Mouse (Mus musculus) retina, embryonic 14.5 days (tissue): Measurements from ENCODE around the gene Lzts3.
A peak's percentile ranks its signal among the peaks of the same experiment; 100 is the strongest.

Experiments
- DNase-seq: peaks from one replicate; pipeline ENCODE4 v3.0.0-alpha.2; 2015; ENCODE audit warnings: low spot score

Lzts3 gene

DNA sequence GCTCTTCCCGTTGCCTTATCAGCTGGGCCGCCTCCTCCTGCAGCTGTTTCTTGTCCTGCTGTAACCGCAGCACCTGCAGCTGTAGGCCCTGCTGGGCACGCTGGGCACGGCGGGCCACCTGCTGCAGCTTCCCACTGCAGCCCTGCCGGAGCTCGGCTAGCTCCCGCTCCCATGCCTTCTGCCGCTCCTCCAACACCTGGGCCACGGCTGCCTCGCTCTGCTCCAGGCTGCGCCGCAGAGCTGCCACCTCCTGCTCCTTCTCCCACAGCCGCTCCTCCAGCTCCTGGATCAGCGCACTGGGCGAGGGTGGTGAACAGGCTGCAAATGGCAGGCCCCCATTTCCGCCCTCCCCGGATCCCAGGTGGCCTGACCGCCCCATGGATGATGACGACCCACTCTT is 6.8 kb downstream of the Lzts3 start:
- DNase-seq, result peak; percentile 23

DNA sequence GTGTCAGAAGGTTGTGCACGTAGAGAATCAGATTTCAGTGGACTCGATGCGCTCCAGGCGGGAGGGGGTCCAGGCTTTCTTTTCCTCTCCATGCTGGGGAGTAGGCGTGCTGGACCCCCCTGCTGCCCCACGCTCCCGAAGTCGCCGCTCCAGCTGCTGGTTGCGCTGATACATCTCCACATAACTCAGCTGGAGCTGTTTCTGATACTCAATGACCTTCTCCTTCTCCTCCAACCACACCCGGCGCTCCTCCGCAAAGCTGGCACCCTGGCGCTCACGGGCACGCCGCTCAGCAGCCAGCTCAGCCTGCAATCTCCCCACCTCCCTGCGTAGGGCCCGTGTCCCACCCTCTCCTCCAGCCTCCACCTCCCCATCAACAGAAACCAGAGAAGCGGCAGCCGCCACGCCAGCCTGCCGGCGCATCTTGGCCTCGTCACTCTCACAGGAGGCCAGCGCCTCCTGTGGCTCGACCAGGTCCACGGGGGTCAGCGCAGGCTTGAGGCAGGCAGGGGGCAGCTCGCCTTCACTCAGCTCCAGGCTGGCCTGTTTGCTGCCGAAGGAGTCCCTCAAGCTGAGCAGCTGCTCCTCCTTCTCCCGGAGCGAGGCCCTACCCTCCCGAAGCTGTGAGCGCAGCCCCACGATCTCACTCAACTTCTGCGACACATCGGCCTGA is 7.7 kb downstream of the Lzts3 start:
- peak; percentile 68 for DNase-seq

DNA sequence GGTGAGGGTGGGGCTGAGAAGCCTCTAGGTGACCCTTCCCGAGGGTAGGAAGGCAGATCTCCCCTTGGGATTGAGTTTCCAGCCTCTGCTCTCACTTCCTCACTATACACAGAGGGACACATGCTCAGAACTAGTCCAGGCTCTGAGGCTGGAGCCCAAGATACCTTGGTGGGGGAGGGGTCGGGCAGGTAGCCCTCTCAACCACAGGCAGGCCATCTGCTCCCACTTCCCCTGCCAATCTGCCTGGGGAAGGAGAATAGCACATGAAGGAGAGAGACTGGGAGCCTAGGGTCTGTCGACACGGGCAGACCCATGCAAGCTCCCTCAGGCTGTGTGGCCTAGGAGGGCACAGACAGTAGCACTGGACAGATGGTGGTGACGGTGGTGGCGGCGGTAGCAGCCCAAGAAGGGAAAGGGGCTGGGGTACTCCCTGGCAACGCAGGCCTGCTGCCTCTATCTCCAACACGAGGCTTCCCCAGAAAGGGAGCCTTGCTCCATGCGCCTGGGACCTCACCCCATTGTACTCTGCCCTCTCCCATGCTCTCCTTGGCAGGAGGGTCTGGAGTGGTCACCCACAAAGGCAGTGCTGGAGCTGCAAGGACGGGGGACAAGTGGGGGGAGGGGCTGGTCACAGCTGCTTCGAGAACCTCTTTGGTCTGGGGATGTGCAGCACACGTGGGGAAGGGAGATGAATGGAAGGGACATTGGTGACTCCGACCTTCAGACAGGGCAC is 8.4 kb downstream of the Lzts3 start:
- peak; percentile 42 for DNase-seq

DNA sequence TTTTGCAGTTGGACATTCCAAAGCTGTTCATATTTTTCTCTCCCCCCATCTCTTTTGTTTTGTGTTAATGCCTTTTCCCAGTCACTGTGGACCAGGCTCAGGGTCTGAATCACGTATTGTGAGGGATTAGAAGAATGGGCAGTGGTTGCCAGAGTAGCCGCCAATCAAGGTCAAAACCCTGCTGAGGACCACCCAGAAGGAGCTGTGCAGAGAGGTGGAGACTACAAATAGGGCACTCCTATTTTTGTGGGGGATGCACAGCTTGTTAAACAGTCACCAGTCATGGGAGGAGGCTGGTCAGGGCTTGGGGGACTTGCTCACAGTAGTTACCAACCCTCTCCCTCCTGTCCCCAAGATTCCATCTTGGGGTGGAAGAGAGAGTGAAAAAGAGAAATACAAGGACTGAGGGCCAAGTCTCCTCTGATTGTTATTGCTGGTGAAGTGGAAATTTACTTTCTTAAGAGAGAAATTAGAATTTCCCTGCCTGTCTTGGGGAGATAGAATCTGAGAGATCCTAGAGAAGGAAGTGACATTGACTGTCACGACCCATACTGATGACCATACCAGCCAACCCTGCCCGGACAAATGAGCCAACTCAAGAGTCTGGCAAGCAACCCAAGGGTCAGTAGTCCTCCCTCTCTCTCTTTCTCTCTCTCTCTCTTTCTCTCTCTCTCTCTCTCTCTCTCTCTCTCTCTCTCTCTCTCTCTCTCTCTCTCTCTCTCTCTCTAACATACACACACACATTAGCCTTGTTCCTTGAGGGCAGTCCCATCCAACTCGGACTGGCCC is 9.5 kb downstream of the Lzts3 start:
- DNase-seq, result peak; percentile 81

DNA sequence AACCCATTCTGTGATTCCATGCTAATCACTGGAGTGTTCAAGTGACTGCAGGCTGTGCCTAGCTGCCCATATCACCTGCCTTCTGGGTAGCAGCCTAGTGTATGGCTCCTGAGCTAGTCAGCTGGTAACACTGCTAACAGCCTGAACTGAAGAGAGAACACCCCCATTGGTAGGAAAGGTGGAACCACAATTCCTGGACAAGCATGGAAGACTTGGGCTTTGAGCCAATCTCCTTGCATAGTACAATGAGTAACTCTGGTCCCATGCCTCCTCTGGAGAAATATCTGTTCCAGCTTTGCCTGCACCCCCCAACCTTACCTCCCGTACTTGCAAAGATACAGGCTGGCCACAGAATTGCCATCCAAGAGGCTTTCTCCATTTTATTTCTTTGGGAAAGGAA is 10.2 kb downstream of the Lzts3 start:
- DNase-seq, result no peak

DNA sequence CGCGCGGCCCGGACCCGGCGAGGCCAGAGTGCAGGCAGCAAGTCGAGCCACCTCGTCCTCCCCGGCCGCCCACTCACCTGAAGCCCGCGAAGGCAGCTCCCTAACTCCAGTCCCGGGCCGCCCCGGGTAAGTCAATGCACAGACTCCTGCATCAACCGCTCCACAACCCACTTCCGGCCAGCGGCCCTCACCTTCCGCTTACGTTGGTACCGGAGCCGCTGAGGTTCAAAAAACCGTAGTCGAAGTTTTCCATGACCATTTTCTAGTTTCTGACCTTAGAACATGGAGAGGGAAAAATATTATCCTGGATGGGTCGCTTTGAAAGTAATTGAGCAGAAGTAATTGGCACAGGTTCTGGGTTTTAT is 12.8 kb downstream of the Lzts3 start, which contains the start of the genes Fastkd5 and Ubox5:
TSS of gene Fastkd5 (minus strand) at position 189 of the 365 bp plus-strand sequence.
TSS of gene Ubox5 (minus strand) at position 200 of the 365 bp plus-strand sequence.
- DNase-seq, result peak; percentile 91

DNA sequence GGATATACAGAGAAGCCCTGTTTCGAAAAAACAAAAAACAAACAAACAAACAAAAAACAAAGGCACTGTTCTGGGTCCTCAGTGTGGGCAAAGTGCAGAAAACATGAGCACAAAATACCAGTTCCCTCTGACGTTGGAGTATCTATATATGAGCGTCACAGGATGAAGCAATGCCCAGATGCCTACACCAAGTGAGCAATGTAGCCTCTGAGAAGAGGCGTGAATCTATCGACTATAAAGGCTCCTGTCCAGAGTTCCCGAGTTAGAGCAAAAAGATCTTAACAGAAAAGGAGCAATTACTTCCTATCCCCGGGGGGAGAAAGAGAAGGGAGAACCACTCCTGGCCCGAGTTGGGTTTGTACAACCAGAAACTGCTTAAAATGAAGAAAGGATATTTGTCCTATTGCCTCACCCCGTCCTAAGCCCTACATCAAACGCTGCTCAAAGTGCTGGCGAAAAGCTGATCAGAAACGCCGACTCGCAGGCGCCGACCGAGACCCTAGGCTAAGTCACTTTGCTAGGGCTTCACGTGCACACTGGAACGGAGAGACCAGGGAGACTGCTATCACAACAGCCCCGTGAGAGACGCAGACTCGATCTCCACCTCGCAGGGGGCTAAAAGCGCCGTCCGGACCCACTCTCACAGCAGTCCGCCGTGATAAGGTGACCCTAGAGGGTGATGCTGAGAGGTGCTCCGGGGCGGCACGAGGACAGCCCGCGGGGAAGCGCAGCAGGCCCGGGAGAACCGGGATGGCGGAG is 13.3 kb downstream of the Lzts3 start:
- DNase-seq, result no peak

DNA sequence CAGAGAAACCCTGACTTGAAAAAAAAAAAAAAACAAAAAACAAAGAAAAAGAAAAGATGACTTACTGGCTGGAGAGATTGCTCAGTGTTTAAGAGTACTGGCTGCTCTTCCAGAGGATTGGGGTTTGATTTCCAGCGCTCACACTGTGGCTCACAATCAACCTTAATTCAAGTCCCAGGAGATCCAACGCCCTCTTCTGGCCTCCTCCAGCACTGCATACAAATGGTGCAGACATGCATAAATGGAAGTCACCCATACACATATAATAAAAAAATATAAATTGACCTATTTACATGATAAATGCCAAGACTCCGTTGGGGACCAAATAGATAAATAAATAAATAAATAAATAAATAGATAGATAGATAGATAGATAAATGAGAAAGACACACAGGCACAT is 14.2 kb downstream of the Lzts3 start:
- peak; percentile 37 for DNase-seq

DNA sequence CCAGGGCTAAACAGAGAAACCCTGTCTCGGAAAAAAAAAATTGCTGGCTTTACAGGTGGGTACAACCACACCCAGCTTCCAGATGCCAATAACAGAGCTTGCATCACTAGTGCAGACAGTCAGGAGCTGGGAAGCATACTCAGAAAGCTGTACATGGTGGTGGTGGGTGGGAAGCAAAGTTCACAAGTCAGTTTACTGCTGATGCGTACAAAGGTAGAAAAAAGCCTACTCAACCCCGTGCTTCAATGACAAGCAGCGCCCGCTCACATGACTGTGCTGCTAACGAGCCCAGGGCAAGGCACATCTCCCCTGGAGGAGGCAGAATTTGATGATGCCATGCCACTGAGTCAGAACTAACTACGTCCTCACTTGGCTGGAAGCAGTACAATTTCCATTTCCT is 23.6 kb downstream of the Lzts3 start:
- DNase-seq, result no peak

DNA sequence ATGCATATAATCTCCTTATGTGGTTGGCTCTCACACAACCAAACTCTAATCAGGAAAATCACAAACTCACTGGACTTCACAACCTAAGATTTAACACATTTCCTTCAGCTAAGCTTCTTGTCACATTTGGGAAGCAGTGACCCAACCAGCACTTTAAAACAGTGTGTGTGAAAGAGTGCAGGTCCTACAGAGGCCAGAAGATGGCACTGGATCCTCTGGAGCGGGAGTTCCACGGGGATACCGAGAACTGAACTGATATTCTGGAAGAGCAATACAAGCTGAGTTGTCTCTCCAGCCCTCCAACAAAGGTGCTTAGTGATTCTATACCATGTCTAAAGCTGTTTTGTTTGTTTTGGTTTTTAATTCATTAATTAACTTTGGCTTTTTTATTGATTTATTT is 29.5 kb downstream of the Lzts3 start:
- peak; percentile 23 for DNase-seq

DNA sequence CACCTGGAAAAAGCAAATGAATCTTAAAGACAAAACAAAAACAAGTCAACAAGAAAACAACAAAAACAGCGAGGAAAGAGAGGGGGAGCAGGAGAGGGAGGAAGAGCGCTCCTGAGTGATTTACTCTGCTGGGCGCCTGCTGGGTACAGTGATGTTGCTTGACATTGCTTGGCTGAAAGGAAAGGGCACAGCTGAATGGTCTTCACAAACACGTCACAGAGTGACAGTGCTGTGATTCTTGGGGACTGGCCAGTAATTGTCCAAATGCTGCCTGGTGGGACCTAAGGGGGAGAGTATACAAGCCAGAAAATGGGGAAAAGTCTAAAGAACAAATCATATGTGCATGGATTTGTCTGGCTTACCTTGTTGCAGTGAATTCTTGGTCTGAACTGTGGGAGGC is 40.4 kb downstream of the Lzts3 start:
- DNase-seq, result no peak

DNA sequence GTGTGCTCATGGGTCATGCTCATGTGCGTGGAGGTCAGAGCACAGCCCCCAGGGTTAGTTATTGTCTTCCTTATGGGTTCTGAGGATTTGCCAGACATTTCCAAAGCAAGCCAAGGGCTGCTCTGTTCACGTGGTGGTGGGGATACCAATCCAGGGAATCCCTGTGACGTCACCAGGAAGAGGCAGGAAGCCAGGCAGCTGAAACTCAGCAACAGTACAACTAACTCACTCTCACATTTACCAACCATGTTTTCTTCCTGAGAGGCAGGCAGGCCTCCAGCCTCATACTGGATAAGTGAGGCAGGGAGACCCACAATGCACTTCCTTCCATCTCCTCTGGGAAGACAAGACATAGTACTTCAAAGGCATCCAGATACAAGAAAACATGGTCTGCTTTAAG is 44.2 kb downstream of the Lzts3 start:
- no peak for DNase-seq

DNA sequence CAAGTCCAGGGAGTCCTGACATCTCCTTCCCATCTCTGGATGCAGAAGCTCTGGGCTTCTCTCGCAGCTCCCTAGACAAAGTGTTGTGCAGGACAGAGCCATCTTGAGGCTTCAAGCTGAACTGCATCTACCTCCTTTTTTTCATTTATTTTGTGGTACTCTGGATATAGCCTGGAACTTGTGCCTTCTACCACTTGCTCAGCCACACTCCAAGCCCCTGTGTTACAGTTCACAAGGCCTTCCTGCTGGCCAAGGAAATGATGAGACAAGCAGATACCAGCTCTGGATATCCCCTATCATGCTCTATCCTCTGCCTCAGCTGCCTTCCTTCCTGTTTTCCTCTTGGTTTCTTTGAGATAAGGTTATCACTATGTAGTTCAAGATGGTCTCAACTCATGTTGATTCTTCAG is 45.0 kb downstream of the Lzts3 start:
- DNase-seq, result peak; percentile 74

DNA sequence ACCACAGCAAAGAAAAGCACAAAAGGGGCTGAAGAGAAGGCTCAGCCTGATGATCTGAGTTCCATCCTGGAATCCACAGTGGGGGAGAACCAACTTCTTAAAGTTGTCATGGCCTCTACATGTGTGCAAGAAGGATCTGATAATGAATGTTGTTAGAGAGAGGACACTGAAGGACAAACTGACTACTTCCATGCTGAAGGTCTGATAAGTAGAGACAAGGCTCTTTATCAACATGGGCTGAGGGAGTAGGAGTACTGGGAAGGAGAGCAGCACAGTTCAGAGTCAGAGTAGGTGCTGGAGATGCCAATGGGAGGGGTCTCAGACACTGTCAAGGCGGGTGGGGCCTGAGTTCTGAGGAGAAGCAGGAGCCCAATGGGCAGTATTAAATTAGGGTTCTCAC is 47.0 kb downstream of the Lzts3 start:
- DNase-seq, result no peak

DNA sequence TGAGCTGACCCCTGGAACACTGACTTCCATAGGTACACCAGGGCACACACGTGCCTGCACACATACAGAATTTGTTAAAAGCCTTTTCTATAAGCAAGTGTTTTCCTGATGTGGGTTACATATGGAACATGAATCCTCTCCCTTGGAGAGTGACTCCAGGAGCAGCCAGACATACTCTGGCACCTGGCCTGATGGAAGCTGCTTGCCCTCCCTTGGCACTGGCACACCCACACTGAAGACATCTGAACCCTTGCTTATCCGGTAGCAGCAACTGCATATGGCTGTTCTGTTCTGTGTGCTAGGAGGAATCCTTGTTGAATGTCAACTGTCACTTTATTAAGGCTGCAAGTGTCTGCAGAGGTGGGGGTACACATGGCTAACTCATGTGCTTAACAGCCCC is 51.6 kb downstream of the Lzts3 start:
- no peak for DNase-seq

DNA sequence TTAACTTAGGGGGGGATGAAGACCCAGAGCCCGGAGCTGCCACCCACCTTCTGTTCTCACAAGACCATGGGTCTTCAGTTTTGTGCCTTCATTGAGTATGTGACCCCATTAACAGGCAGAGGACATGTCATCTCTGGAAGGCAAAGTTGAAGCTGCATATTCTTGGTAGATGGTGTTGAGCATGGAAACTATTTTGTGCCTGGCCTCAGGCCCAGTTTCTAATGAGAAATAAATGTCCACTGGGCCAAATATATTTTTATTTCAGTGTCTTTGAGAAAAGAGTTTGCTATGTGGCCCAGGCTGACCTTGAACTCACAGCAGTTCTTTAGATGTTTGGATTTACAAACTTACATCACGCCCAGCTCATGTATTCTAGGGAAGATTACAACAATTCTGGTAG is 52.8 kb downstream of the Lzts3 start:
- DNase-seq, result no peak

DNA sequence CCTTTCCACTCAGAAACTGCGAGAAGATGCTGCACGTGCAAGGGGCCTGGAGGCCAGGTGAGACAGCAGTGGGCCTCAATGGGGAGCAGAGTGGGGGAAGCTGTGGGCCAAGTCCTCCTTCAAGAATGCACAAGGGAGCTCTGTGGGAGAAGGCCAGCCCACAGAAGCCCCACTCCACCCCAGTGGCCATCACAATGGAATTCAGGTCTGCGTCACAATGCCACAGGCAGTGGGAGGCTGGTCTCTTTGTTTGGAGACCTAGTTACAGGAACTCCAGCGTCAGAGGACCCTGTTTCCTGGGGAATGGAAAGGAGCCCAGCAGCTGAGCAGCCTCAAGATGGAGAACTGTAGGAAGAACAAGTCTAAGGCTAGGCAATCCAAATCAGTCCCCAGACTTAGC is 53.4 kb downstream of the Lzts3 start:
- peak; percentile 32 for DNase-seq

DNA sequence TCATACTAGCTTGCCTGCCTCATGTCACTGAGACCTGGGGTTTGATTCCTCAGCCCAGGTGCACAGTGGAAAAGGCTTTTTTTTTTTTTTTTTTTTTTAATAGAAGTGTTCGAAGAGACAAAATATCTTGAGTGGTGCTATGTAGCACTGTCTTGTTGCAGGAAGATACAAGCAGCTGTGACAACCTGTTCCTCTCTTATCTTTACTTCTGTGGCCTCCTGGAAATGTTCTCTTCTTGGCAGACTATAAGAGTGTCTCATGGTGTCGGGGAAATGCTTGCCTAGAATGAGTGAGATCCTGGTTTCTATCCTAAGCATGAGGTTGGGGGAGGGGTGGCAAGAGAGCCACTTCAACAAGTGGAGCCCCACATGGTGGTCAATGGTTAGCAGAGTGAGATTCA is 54.2 kb downstream of the Lzts3 start:
- no peak for DNase-seq

DNA sequence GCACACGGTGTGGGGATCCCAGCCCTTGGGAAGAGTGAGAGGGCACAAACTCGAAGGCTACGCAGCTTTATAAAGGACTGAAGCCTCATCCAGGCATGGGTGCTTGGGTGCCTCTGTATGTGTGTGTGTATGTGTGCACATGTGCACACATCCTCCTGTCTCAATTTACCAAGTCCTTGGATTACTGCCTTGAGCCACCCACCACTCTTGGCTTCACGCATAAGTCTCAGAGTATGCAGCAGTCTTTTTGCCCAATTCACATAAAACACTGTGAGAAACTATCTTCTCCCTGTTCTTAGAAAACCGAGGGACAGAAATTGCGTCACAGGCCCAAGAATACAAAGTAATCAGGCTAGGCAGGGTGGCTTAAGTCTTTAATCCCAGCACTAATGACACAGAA is 56.6 kb downstream of the Lzts3 start:
- no peak for DNase-seq

DNA sequence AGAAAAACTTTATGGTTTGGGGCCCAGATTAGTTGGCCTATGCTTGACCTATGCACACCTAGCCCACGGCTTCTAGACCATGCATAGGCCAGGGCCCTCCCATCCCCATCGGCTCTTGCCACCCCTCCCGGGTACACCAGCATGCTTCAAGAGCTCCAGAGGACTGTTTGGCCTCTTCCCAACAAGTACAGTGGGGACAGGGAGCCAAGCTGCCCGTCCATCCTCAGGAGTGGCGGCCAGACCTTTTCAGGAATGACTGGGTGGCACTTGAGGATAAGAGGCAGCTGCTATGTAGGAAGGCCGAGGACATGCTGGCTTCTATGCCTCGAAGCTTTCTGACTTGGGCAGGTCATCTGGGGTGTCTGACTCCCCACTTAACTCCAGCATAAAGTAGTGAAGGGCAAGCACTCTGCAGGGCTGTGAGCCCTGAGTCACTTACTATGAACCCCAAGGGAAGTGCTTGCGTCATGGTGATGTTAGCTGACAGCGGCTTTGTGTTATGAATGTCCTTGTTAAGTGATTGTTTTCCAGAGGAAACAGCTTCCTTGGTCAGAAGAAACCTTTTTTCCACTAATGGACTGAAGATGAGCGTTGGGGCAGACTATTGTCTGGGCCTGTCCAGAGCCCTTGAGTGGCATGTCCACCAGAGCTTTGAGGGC is 58.6 kb downstream of the Lzts3 start:
- DNase-seq, result no peak
